Mouse (Mus musculus): ENCODE results near the gene Pax2.

DNA sequence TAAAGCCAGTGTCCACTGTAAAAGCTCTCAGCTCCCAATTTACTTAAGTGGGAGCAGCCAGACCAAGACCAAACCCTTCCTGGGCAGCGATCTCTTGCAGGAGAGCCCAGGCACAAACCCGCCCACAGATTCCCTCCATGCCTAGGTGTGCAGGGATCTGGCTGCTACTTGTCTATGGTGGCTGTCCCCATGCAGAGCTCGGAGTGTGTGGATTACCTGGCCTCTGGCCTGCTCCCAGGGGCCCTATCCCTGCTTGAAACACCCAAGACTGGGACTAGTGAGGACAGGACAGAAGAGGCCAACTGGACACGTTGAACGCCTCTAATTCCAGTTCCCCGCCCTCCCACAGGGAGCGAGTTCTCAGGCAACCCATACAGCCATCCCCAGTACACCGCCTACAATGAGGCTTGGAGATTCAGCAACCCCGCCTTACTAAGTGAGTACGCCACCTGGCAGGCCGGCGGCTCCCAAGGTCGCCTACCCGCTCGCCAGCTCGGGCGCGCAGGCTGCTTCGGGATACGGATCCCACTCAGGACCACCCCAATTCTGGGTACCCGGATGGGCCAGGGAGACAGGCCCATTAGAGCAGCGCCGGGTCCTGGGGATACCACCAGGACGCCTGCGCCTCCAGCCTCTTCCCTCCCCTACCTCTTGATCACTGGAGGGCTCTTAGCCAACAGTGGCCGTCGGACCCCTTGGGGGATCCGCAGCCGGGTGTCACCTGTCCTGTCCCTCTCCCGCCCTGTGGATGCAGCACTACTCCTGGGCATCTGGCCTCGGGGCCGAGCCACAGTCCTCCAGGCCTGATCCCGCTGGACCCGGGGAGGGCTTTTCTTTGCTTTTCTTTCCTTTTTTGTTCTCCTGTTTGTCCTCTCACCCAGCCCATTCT is 79.4 kb downstream of the Pax2 start:
- TF ChIP-seq POLR2A (IDR thresholded peaks at IDR 0.05; ENCODE audit: insufficient read depth, low read depth, low read length) (no peak), CTCF (IDR thresholded peaks at IDR 0.05; ENCODE audit: insufficient read depth, low read depth, low read length) (no peak)
